Mouse (Mus musculus) midbrain, embryonic 16.5 days (tissue): Measurements from ENCODE around the gene Ip6k1. TPM values are rescaled to one million over a fixed set of nuclear protein-coding genes. Genes with fewer than 3 reads are reported as not detected.

Source experiments
- ATAC-seq: fragments of 200-750 bp; cut with Nextera tagmentation; 2 replicates; pipeline ENCODE4 v1.8.0; 2017; ENCODE audit warnings: moderate TSS enrichment
- H3K27ac ChIP-seq: fragments of 300-500 bp; sonication (generic); 2 replicates; pipeline ENCODE4 v1.5.1; 2014; ENCODE audit warnings: mild to moderate bottlenecking, low read length, mixed read lengths
- H3K27me3 ChIP-seq: fragments of 300-500 bp; sonication (generic); 2 replicates; pipeline ENCODE4 v1.6.1; 2014; ENCODE audit warnings: low read depth, low read length, mixed read lengths; ENCODE audit not compliant: control insufficient read depth, insufficient read depth
- H3K36me3 ChIP-seq: fragments of 300-500 bp; sonication (generic); 2 replicates; pipeline ENCODE4 v1.6.1; 2014; ENCODE audit warnings: mild to moderate bottlenecking, low read length, moderate library complexity, mixed read lengths; ENCODE audit not compliant: control insufficient read depth, insufficient read depth
- H3K4me1 ChIP-seq: fragments of 300-500 bp; sonication (generic); 2 replicates; pipeline ENCODE4 v1.6.1; 2014; ENCODE audit warnings: mild to moderate bottlenecking, low read length, mixed read lengths; ENCODE audit not compliant: control insufficient read depth, insufficient read depth
- H3K4me2 ChIP-seq: fragments of 300-500 bp; sonication (generic); 2 replicates; pipeline ENCODE4 v1.6.1; 2014; ENCODE audit warnings: mild to moderate bottlenecking, low read length, mixed read lengths
- H3K4me3 ChIP-seq: fragments of 300-500 bp; sonication (generic); 2 replicates; pipeline ENCODE4 v1.5.1; 2014; ENCODE audit warnings: low read depth, mild to moderate bottlenecking, low read length, moderate library complexity, mixed read lengths
- H3K9ac ChIP-seq: fragments of 300-500 bp; sonication (generic); 2 replicates; pipeline ENCODE4 v1.6.1; 2014; ENCODE audit warnings: low read depth, low read length, mixed read lengths
- H3K9me3 ChIP-seq: fragments of 300-500 bp; sonication (generic); replicated peaks from 2 replicates; pipeline ENCODE4 v1.6.1; 2014; ENCODE audit warnings: mild to moderate bottlenecking, low read length, mixed read lengths; ENCODE audit not compliant: control insufficient read depth, poor library complexity, severe bottlenecking
- WGBS: fragments of 180-500 bp; shearing (Covaris S2); extraction: QIAGEN DNeasy Blood & Tissue Kit; methylation state at CpG from one replicate; pipeline ENCODE4 v1.1.7; 2014; 5-methylcytosine and 5-hydroxymethylcytosine counted together
- polyA plus RNA-seq: library from polyadenylated mRNA; unstranded; fragments of >200 nt; fragmentation: Nextera tagmentation; extraction: Ambion mirVana; gene quantifications from 2 replicates; pipeline ENCODE4 v1.2.1, GENCODE M21; 2015

Gene Ip6k1
- polyA plus RNA-seq, 1 experiment from 2014 or later, result 118 TPM

DNA sequence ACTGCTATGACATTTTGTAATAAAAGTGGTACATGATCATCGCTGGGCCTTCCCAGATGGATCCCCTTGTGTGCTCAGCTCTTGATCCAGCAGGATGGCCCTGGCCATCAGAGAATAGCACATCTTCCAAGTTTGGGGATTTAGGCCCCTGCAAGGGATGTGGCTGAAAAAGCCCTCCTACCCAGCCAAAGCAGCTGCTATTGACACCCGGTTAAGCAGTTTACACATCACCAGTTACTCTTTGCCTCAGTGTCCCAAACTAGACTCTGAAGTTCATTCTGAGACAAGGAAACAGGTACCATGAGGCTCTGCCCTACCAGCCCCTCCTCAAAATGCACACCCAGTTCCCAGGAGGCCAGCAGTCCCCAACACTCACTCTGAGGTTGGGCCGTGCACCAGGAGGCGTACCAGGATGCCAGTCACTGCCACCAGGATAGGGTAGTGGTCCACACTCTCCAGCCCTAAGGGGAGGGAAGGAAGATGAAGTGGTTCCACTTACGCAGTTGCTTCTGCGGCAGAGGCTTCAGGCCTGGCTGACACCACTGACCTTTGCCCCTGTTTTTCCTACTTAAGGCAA is 53.4 kb downstream of the Ip6k1 start:
- Histone ChIP-seq H3K27ac (no peak overlapping the region), H3K4me1 (peaks cover 2% of the 10 kb centered on the region; the same call in 1 of the 2 replicates), H3K27me3 (no peaks in the 10 kb centered on the region), H3K9me3 (no peaks in the 10 kb centered on the region), H3K4me2 (no peak overlapping the region), H3K9ac (no peak overlapping the region), H3K4me3 (no peak overlapping the region), H3K36me3 (peaks cover 35% of the 10 kb centered on the region)
- ATAC-seq, result no peak
- WGBS, result 93% methylated on average over 6 of the region's 6 CpGs

GRCm38 (mm10) chr9:108056361-108057261 is 54.3 kb downstream of the Ip6k1 start:
- Histone ChIP-seq H3K4me2 (no peak overlapping the region), H3K9me3 (no peaks in the 10 kb centered on the region), H3K4me3 (no peak overlapping the region), H3K4me1 (peaks cover 2% of the 10 kb centered on the region; the same call in 1 of the 2 replicates), H3K36me3 (peaks cover 35% of the 10 kb centered on the region), H3K27ac (no peak overlapping the region), H3K9ac (no peak overlapping the region), H3K27me3 (no peaks in the 10 kb centered on the region)
- 77% methylated on average over 28 of the region's 28 CpGs for WGBS
- no peak for ATAC-seq

GRCm38 (mm10) chr9:108057262-108057562 is 54.9 kb downstream of the Ip6k1 start:
- peaks cover 35% of the 10 kb centered on the region for H3K36me3 ChIP-seq
- no peak overlapping the region for H3K4me2 ChIP-seq

DNA sequence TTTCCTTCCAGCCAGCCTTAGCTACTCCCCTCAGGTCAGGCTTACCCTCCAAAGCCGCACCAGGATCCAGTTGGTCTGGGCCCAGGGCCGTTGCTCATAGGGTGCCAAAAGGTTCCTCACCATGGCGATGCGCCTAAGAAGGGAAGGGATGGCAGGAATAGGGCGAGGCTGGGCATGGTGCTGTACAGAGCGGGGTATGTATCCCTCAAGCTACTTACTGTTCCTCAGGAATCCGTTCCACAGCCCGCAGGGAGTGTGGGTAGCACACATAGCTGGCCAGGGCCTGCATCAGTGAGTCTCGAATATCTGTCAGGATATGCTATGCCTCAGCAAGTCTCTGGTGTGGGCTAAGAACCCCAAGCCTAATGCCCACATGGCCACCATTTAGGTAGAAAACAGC is 56.0 kb downstream of the Ip6k1 start:
- no peak overlapping the region for H3K27ac ChIP-seq
- H3K9me3 ChIP-seq, result no peaks in the 10 kb centered on the region
- no peaks in the 10 kb centered on the region for H3K4me1 ChIP-seq
- H3K27me3 ChIP-seq, result no peaks in the 10 kb centered on the region
- H3K36me3 ChIP-seq, result peaks cover 38% of the 10 kb centered on the region
- no peak overlapping the region for H3K4me2 ChIP-seq
- ATAC-seq, result no peak
- peak overlapping the region; percentile 10; the same call in 1 of the 2 replicates for H3K9ac ChIP-seq
- no peak overlapping the region for H3K4me3 ChIP-seq
- 96% methylated on average over 9 of the region's 9 CpGs for WGBS

More at GRCm38 (mm10) chr9:108057262-108057562, 54.9 kb downstream of the Ip6k1 start:
- Histone ChIP-seq H3K9me3 (no peaks in the 10 kb centered on the region), H3K4me3 (no peak overlapping the region), H3K27me3 (no peaks in the 10 kb centered on the region), H3K9ac (no peak overlapping the region), H3K4me1 (peaks cover 2% of the 10 kb centered on the region; the same call in 1 of the 2 replicates), H3K27ac (no peak overlapping the region)
- no peak for ATAC-seq
- 93% methylated on average over 5 of the region's 5 CpGs for WGBS

DNA sequence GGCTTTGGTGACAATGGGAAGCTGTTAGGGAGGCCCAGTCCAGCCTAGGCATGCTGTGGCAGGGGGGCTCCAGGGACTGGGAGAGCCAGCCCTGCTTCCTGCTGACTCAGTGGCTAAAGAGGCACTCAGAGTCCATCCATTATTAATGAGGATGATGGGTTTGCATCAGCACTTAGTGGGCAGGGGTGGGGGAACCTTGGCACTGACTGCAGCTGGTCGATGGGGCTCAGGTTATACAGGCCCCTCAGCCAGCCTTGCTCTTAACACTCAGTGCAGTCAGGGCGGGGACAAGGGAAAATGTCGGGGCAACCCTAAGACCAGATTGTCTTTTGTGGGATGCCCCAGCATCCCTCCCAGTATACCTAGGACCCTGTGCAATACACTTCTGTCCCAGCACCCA is 59.8 kb downstream of the Ip6k1 start:
- no peak overlapping the region for H3K4me3 ChIP-seq
- H3K9ac ChIP-seq, result no peak overlapping the region
- no peaks in the 10 kb centered on the region for H3K9me3 ChIP-seq
- no peak for ATAC-seq
- no peaks in the 10 kb centered on the region for H3K4me1 ChIP-seq
- no peak overlapping the region for H3K27ac ChIP-seq
- WGBS, result 77% methylated on average over 3 of the region's 3 CpGs
- H3K4me2 ChIP-seq, result no peak overlapping the region
- no peaks in the 10 kb centered on the region for H3K27me3 ChIP-seq
- peaks cover 28% of the 10 kb centered on the region for H3K36me3 ChIP-seq

- Histone ChIP-seq H3K4me2 (no peak overlapping the region), H3K4me3 (no peak overlapping the region), H3K9me3 (no peaks in the 10 kb centered on the region), H3K9ac (no peak overlapping the region), H3K27ac (no peak overlapping the region), H3K27me3 (no peaks in the 10 kb centered on the region), H3K4me1 (no peaks in the 10 kb centered on the region), H3K36me3 (peaks cover 25% of the 10 kb centered on the region)
- ATAC-seq, result no peak
- WGBS, result 92% methylated on average over 12 of the region's 12 CpGs
Observed at GRCm38 (mm10) chr9:108063361-108063760, 61.1 kb downstream of the Ip6k1 start.

- Histone ChIP-seq H3K9ac (no peak overlapping the region), H3K4me1 (no peaks in the 10 kb centered on the region), H3K9me3 (no peaks in the 10 kb centered on the region), H3K4me2 (no peak overlapping the region), H3K36me3 (peaks cover 22% of the 10 kb centered on the region), H3K27ac (no peak overlapping the region), H3K27me3 (no peaks in the 10 kb centered on the region), H3K4me3 (no peak overlapping the region)
- ATAC-seq, result no peak
- WGBS, result 38% methylated on average over 5 of the region's 5 CpGs
Observed at GRCm38 (mm10) chr9:108065491-108066011, 63.2 kb downstream of the Ip6k1 start.

DNA sequence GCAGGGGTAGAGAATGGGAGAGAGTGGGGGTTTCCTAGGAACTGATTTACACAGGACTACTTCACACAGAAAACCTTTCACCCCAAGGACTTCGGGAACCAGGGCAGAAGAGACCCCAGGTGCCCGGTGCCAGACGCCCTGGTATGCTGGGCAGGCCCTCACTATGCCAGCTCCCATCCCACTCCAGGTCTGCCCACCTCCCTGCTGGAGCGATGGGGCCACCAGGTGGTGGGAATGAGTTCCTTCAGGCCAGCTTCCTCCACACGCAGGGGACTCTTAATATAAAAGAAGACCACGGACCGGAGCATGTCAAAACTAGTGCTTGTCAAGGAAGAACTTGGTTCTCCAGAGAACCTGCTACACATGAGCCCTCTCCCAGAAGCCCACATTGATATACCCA is 64.9 kb downstream of the Ip6k1 start:
- no peak overlapping the region for H3K27ac ChIP-seq
- H3K36me3 ChIP-seq, result peaks cover 28% of the 10 kb centered on the region
- 81% methylated on average over 7 of the region's 7 CpGs for WGBS
- H3K4me1 ChIP-seq, result no peaks in the 10 kb centered on the region
- ATAC-seq, result no peak
- H3K27me3 ChIP-seq, result no peaks in the 10 kb centered on the region
- H3K9ac ChIP-seq, result no peak overlapping the region
- no peak overlapping the region for H3K4me2 ChIP-seq
- no peak overlapping the region for H3K4me3 ChIP-seq
- H3K9me3 ChIP-seq, result no peaks in the 10 kb centered on the region

GRCm38 (mm10) chr9:108067900-108068299 is 65.6 kb downstream of the Ip6k1 start:
- Histone ChIP-seq H3K4me2 (no peak overlapping the region), H3K27me3 (no peaks in the 10 kb centered on the region), H3K27ac (no peak overlapping the region), H3K9me3 (no peaks in the 10 kb centered on the region), H3K9ac (no peak overlapping the region), H3K36me3 (peaks cover 27% of the 10 kb centered on the region), H3K4me1 (no peaks in the 10 kb centered on the region), H3K4me3 (no peak overlapping the region)
- 24% methylated on average over 8 of the region's 8 CpGs for WGBS
- 0 out of 2 replicates have a peak, but pooled peaks have one; percentile 4 for ATAC-seq
